9 mouse cellular contexts compared by ENCODE assay signal in genomic region chr6:147043633-147044032, GRCm38 (mm10). TPM values are rescaled to one million over a fixed set of nuclear protein-coding genes. Genes with fewer than 3 reads are reported as not detected.
DNase-seq lines count a peak whose midpoint lies in the region; ATAC-seq and TF ChIP-seq lines count a peak whose summit lies in the region.
"Had no signal": no experiment of that assay in that cellular context is flagged by ENCODE, and none has a peak within 500 bp of the region (broad histone marks: within the 10 kb centered on the region; RNA-seq: fewer than 3 reads in every experiment).

No protein-coding gene starts in this region.

- H3K36me3 ChIP-seq in CH12.LX (replicated peaks in 1 of 2; ENCODE audit: control insufficient read depth in 1 of 2, insufficient read depth in 1 of 2, low read length in 1 of 2), result peaks cover 26 to 37% of the 10 kb centered on the region in 2 experiments
- peaks cover 7% of the 10 kb centered on the region; the same call in 1 of the 2 replicates for H3K36me3 ChIP-seq in forebrain, embryonic 16.5 days (ENCODE audit: control insufficient read depth, insufficient read depth)
- H3K36me3 ChIP-seq in liver, postnatal 0 days (replicated peaks; ENCODE audit: insufficient read depth, low read length), result peaks cover 10% of the 10 kb centered on the region; the same call in 1 of the 2 replicates

- dilution Hi-C loops in CH12.LX (cut with MboI; ENCODE audit: extremely low pct_ligation_motif_present, extremely low pct_unique_long_range_greater_than_20kb, low sequenced_read_pairs), result no loop called here

- no peak for TF ChIP-seq CTCF in cerebellum, adult 2 months (IDR thresholded peaks at IDR 0.05; ENCODE audit: borderline replicate concordance, insufficient read depth, low read depth, low read length)
- no peak for TF ChIP-seq CTCF in CH12.LX (conservative IDR thresholded peaks at IDR 0.05 in 1 of 2, IDR thresholded peaks at IDR 0.05 in 1 of 2; ENCODE audit: low read depth in 2 of 2, low read length in 2 of 2)
- TF ChIP-seq CTCF in liver, postnatal 0 days (IDR thresholded peaks at IDR 0.05; ENCODE audit: low read depth), result no peak

- no peak for DNase-seq in cerebellum, adult 2 months
- DNase-seq in cerebellum, adult 9-11 months, result no peak
- DNase-seq in CH12.LX (ENCODE audit: extremely low read depth), result peak; percentile 17
- peak; percentile 10 for DNase-seq in liver, postnatal 0 days
- no peak for DNase-seq in adrenal gland, postnatal 4 days (ENCODE audit: low spot score in 2 of 2)
- DNase-seq in right cerebral cortex, postnatal 14 days, result no peak
- no peak for DNase-seq in cerebellum, adult 8-10 months

- peak overlapping the region; percentile 62 for H3K9ac ChIP-seq in CH12.LX (ENCODE audit: insufficient read depth, low read depth)
- H3K9ac ChIP-seq in forebrain, embryonic 16.5 days (replicated peaks; ENCODE audit: low read depth, low read length), result peak overlapping the region; percentile 94
- peak overlapping the region; percentile 95 for H3K9ac ChIP-seq in liver, postnatal 0 days (replicated peaks)

- TF ChIP-seq POLR2A in cerebellum, adult 2 months (IDR thresholded peaks at IDR 0.05; ENCODE audit: borderline replicate concordance, insufficient read depth, low read length), result no peak
- no peak for TF ChIP-seq POLR2A in CH12.LX (IDR thresholded peaks at IDR 0.05; ENCODE audit: low read depth, low read length)

- 40% methylated on average over 7 of the region's 7 CpGs for WGBS in cerebellum, adult 2 months
- WGBS in forebrain, embryonic 16.5 days, result 50% methylated on average over 7 of the region's 7 CpGs
- WGBS in liver, postnatal 0 days (ENCODE audit: insufficient replicate concordance), result 37% methylated on average over 7 of the region's 7 CpGs

- ATAC-seq in forebrain, embryonic 16.5 days, result no peak
- ATAC-seq in liver, postnatal 0 days, result no peak

- H3K9me3 ChIP-seq in CH12.LX (replicated peaks; ENCODE audit: low read length), result peaks cover 2% of the 10 kb centered on the region
- no peaks in the 10 kb centered on the region for H3K9me3 ChIP-seq in forebrain, embryonic 16.5 days (ENCODE audit: control insufficient read depth, low read length)
- no peaks in the 10 kb centered on the region for H3K9me3 ChIP-seq in liver, postnatal 0 days (ENCODE audit: low read length)

- H3K4me2 ChIP-seq in CH12.LX (ENCODE audit: insufficient read depth, low read depth, poor library complexity, severe bottlenecking), result peak overlapping the region; percentile 88
- peak overlapping the region; percentile 66 for H3K4me2 ChIP-seq in forebrain, embryonic 16.5 days (ENCODE audit: low read length)
- H3K4me2 ChIP-seq in liver, postnatal 0 days (ENCODE audit: low read depth, low read length), result peak overlapping the region; percentile 89

- no peak overlapping the region for H3K27ac ChIP-seq in cerebellum, adult 2 months (ENCODE audit: insufficient read depth, low read length)
- H3K27ac ChIP-seq in CH12.LX (ENCODE audit: insufficient read depth, low read depth), result no peak overlapping the region
- H3K27ac ChIP-seq in forebrain, embryonic 16.5 days (ENCODE audit: low read length), result no peak overlapping the region
- H3K27ac ChIP-seq in liver, postnatal 0 days (ENCODE audit: low read depth), result no peak overlapping the region

- TF ChIP-seq EP300 in CH12.LX (IDR thresholded peaks at IDR 0.05; ENCODE audit: low read length), result no peak
- TF ChIP-seq EP300 in liver, postnatal 0 days (IDR thresholded peaks at IDR 0.05; ENCODE audit: low read depth), result no peak

- peak overlapping the region; percentile 84 for H3K4me3 ChIP-seq in cerebellum, adult 2 months (replicated peaks; ENCODE audit: insufficient read depth, low read depth, low read length)
- H3K4me3 ChIP-seq in CH12.LX (replicated peaks in 1 of 3; ENCODE audit: low read depth in 2 of 3, low read length in 2 of 3, poor library complexity in 1 of 3), result peak overlapping the region; percentile 86 to 97 (median 97)
- peak overlapping the region; percentile 77 for H3K4me3 ChIP-seq in forebrain, embryonic 16.5 days (replicated peaks; ENCODE audit: low read length)
- peak overlapping the region; percentile 97 for H3K4me3 ChIP-seq in liver, postnatal 0 days (ENCODE audit: low read depth, low read length)

- no peak for TF ChIP-seq RAD21 in CH12.LX (IDR thresholded peaks at IDR 0.05; ENCODE audit: low read depth, low read length)

- H3K4me1 ChIP-seq in cerebellum, adult 2 months (ENCODE audit: control insufficient read depth, insufficient read depth, low read length), result no peaks in the 10 kb centered on the region
- H3K4me1 ChIP-seq in CH12.LX (ENCODE audit: control insufficient read depth in 1 of 2, insufficient read depth in 2 of 2), result peaks cover 9 to 20% of the 10 kb centered on the region in 2 experiments
- H3K4me1 ChIP-seq in forebrain, embryonic 16.5 days (replicated peaks; ENCODE audit: control insufficient read depth, insufficient read depth, low read length), result peaks cover 11% of the 10 kb centered on the region
- H3K4me1 ChIP-seq in liver, postnatal 0 days (ENCODE audit: insufficient read depth), result peaks cover 18% of the 10 kb centered on the region

- in situ Hi-C loops in CH12.LX (cut with MboI; ENCODE audit: low pct_ligation_motif_present, low pct_unique_long_range_greater_than_20kb, low sequenced_read_pairs), result no loop called here

- H3K79me2 ChIP-seq in CH12.LX (replicated peaks; ENCODE audit: control insufficient read depth, extremely low read depth, insufficient read depth, poor library complexity, severe bottlenecking), result peaks cover 28% of the 10 kb centered on the region

- no peaks in the 10 kb centered on the region for H3K27me3 ChIP-seq in cerebellum, adult 2 months (ENCODE audit: control insufficient read depth, insufficient read depth, low read length)
- H3K27me3 ChIP-seq in CH12.LX (replicated peaks), result no peaks in the 10 kb centered on the region
- H3K27me3 ChIP-seq in forebrain, embryonic 16.5 days (replicated peaks; ENCODE audit: control insufficient read depth, insufficient read depth, low read length), result no peaks in the 10 kb centered on the region
- H3K27me3 ChIP-seq in liver, postnatal 0 days (ENCODE audit: insufficient read depth, low read length), result no peaks in the 10 kb centered on the region

TF ChIP-seq in CH12.LX, 34 proteins besides CTCF, POLR2A, EP300 and RAD21:
- TF ChIP-seq HCFC1 (IDR thresholded peaks at IDR 0.05; ENCODE audit: low read depth, low read length), result no peak
- TF ChIP-seq CHD2 (IDR thresholded peaks at IDR 0.05; ENCODE audit: low read length), result no peak
- no peak for TF ChIP-seq USF1 (IDR thresholded peaks at IDR 0.05; ENCODE audit: low read depth, low read length)
- no peak for TF ChIP-seq ZKSCAN1 (IDR thresholded peaks at IDR 0.05; ENCODE audit: borderline replicate concordance, low read depth, low read length)
- TF ChIP-seq MAX (IDR thresholded peaks at IDR 0.05; ENCODE audit: low read length), result no peak
- TF ChIP-seq RCOR1 (conservative IDR thresholded peaks at IDR 0.05; ENCODE audit: low read depth, low read length), result no peak
- TF ChIP-seq SMC3 (IDR thresholded peaks at IDR 0.05; ENCODE audit: low read depth, low read length), result no peak
- no peak for TF ChIP-seq ETS1 (conservative IDR thresholded peaks at IDR 0.05; ENCODE audit: low read depth, low read length)
- TF ChIP-seq PAX5 (IDR thresholded peaks at IDR 0.05; ENCODE audit: low read length), result no peak
- TF ChIP-seq UBTF (IDR thresholded peaks at IDR 0.05; ENCODE audit: low read depth, low read length), result no peak
- TF ChIP-seq GABPA (IDR thresholded peaks at IDR 0.05; ENCODE audit: insufficient replicate concordance, low read depth, low read length), result no peak
- no peak for TF ChIP-seq ZMIZ1 (IDR thresholded peaks at IDR 0.05; ENCODE audit: low read depth, low read length)
- no peak for TF ChIP-seq MAFK (IDR thresholded peaks at IDR 0.05; ENCODE audit: insufficient replicate concordance, low read length)
- no peak for TF ChIP-seq CHD1 (IDR thresholded peaks at IDR 0.05; ENCODE audit: low read depth, low read length)
- TF ChIP-seq JUND (conservative IDR thresholded peaks at IDR 0.05; ENCODE audit: low read depth, low read length), result no peak

RNA-seq across cellular contexts. Expression of gene Mrps35, which starts 1.1 kb away (rescaled TPM):
- polyA plus RNA-seq in cerebellum, adult 2 months (2012; rRNA removed), result 41.7 and 41.9 TPM in 2 replicates
- total RNA-seq in CH12.LX (2012; rRNA removed) (84.2 and 86.1 TPM in 2 replicates), CH12.LX (2014; rRNA removed) (36.6 and 58.4 TPM in 2 replicates)
- 141 and 194 TPM in 2 replicates for polyA plus RNA-seq in CH12.LX (2012; ENCODE audit: insufficient read length, low read depth)
- polyA plus RNA-seq in forebrain, embryonic 16.5 days (2015; fragmentation: Nextera tagmentation; extraction: Ambion mirVana), result 78.5 and 82.3 TPM in 2 replicates
- polyA plus RNA-seq in liver, postnatal 0 days (2015; fragmentation: Nextera tagmentation; extraction: Ambion mirVana), result 59.3 and 62.5 TPM in 2 replicates
- 100 to 1,000 TPM; 105 to 109 TPM for total RNA-seq in adrenal gland, postnatal 4 days (2021)

RNA-seq across cellular contexts. Expression of gene Rep15, which starts 11.2 kb away (rescaled TPM):
- 0.40 and 0.69 TPM in 2 replicates for polyA plus RNA-seq in cerebellum, adult 2 months (2012; rRNA removed)
- 0.08 and 0.38 TPM in 2 replicates for total RNA-seq in CH12.LX (2012; rRNA removed)
- not detected in 2 replicates for total RNA-seq in CH12.LX (2014; rRNA removed)
- 0.14 TPM in 1 of 2 replicates, not detected in the other for polyA plus RNA-seq in CH12.LX (2012; ENCODE audit: insufficient read length, low read depth)
- 0.34 and 1.1 TPM in 2 replicates for polyA plus RNA-seq in forebrain, embryonic 16.5 days (2015; fragmentation: Nextera tagmentation; extraction: Ambion mirVana)
- polyA plus RNA-seq in liver, postnatal 0 days (2015; fragmentation: Nextera tagmentation; extraction: Ambion mirVana), result 0.14 and 0.19 TPM in 2 replicates
- 1 to 10 TPM; 2.1 to 2.6 TPM for total RNA-seq in adrenal gland, postnatal 4 days (2021)
- total RNA-seq: hematopoietic stem cell, adult 5-6 weeks had no signal

RNA-seq across cellular contexts. Expression of gene Mansc4, which starts 43.2 kb away (rescaled TPM):
- 0.19 and 0.21 TPM in 2 replicates for polyA plus RNA-seq in cerebellum, adult 2 months (2012; rRNA removed)
- total RNA-seq in CH12.LX (2012; rRNA removed) (not detected in 2 replicates), CH12.LX (2014; rRNA removed) (not detected in 2 replicates)
- 0.20 TPM in 1 of 2 replicates, not detected in the other for polyA plus RNA-seq in CH12.LX (2012; ENCODE audit: insufficient read length, low read depth)
- polyA plus RNA-seq in forebrain, embryonic 16.5 days (2015; fragmentation: Nextera tagmentation; extraction: Ambion mirVana), result 0.73 and 1.1 TPM in 2 replicates
- polyA plus RNA-seq in liver, postnatal 0 days (2015; fragmentation: Nextera tagmentation; extraction: Ambion mirVana), result 0.15 TPM in 1 of 2 replicates, not detected in the other
- total RNA-seq in adrenal gland, postnatal 4 days (2021), result 1 to 10 TPM in 1 of 2 experiments, under 1 TPM in 1; 0.93 to 1.1 TPM
- total RNA-seq: hematopoietic stem cell, adult 5-6 weeks had no signal

RNA-seq across cellular contexts. Expression of gene Klhl42, which starts 47.5 kb away (rescaled TPM):
- polyA plus RNA-seq in cerebellum, adult 2 months (2012; rRNA removed), result 16.5 and 17.2 TPM in 2 replicates
- total RNA-seq in CH12.LX (2012; rRNA removed) (7.4 and 8.0 TPM in 2 replicates), CH12.LX (2014; rRNA removed) (3.6 and 4.5 TPM in 2 replicates)
- polyA plus RNA-seq in CH12.LX (2012; ENCODE audit: insufficient read length, low read depth), result 2.5 and 2.7 TPM in 2 replicates
- 6.5 and 6.8 TPM in 2 replicates for polyA plus RNA-seq in forebrain, embryonic 16.5 days (2015; fragmentation: Nextera tagmentation; extraction: Ambion mirVana)
- polyA plus RNA-seq in liver, postnatal 0 days (2015; fragmentation: Nextera tagmentation; extraction: Ambion mirVana), result 1.4 and 1.6 TPM in 2 replicates
- total RNA-seq in adrenal gland, postnatal 4 days (2021), result 10 to 100 TPM; 26.6 to 27.2 TPM

Comparison
In these comparisons a context has a peak if more than half of its experiments do, and no peak if none do; other contexts are left out.
1. DNase-seq: peak in CH12.LX (single experiment) and liver, postnatal 0 days (single experiment); none in cerebellum, adult 2 months (0 of 2), cerebellum, adult 9-11 months (single experiment), adrenal gland, postnatal 4 days (0 of 2), right cerebral cortex, postnatal 14 days (single experiment) and cerebellum, adult 8-10 months (single experiment).
2. Peak in every context shown above with its lines, with median percentiles within 50 percentile points of each other: H3K4me3 ChIP-seq, H3K4me2 ChIP-seq and H3K9ac ChIP-seq.